Mouse (Mus musculus): ENCODE data around the gene Fbxo41. TPM values are rescaled to one million over a fixed set of nuclear protein-coding genes. Genes with fewer than 3 reads are reported as not detected.
A peak's percentile ranks its signal among the peaks of the same experiment; 100 is the strongest.
"Not testable (repeated sequence)": the region's sequence is repeated elsewhere in the genome, so short reads cannot be mapped to it uniquely, and the experiment has no call there.

Gene Fbxo41
- polyA plus RNA-seq, 1 experiment from 2014 or later: 11.7 TPM

DNA sequence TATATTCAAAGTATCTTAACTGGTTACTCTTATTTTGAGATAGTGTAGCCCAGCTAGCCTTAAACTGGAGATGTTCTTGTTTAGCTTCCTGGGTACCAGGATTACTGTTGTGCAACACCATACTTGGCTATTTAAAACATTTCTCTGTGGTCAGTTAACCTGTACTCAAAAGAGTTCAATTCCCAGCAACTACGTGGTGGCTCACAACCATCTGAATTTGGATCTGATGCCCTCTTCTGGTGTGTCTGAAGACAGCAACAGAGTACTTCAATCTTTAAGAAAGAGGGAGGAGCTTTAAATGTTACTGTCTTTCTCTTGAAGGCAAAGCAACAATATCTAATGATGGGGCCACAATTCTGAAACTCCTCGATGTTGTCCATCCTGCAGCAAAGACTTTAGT, 43.2 kb downstream of the Fbxo41 start:
- peaks cover 22% of the 10 kb centered on the region for H3K36me3 ChIP-seq (ENCODE audit: control insufficient read depth, insufficient read depth, low read length)

DNA sequence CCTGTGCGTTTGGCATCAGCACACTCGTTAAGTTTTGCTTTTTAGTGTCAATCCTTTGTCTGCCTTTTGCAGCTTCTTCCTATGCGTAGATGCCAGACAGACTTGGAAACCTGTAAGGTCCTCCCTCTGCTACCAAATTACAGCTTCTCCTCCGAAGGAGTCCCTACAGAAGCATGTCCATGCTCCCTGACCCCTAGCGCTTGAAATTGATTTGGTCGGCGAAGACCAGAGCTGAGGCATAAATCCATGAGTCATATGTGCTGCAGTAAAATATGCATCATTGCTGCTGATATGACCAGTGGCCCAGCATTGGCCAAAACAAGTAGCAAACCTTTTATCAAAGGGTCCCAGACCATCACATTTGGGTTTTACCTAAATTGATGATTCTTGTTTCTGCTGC, 50.0 kb downstream of the Fbxo41 start:
- ATAC-seq: no peak
- Histone ChIP-seq H3K36me3 (ENCODE audit: control insufficient read depth, insufficient read depth, low read length) (no peaks in the 10 kb centered on the region), H3K4me1 (ENCODE audit: control insufficient read depth, insufficient read depth, low read length) (peaks cover 45% of the 10 kb centered on the region), H3K4me3 (ENCODE audit: low read depth, low read length) (peak overlapping the region; percentile 61), H3K9ac (ENCODE audit: low read depth, low read length) (peak overlapping the region; percentile 86), H3K4me2 (ENCODE audit: low read length) (peak overlapping the region; percentile 79), H3K9me3 (replicated peaks; ENCODE audit: control insufficient read depth, low read length, poor library complexity, severe bottlenecking) (no peaks in the 10 kb centered on the region), H3K27ac (ENCODE audit: low read length) (peak overlapping the region; percentile 92), H3K27me3 (ENCODE audit: control insufficient read depth, insufficient read depth, low read depth, low read length) (no peaks in the 10 kb centered on the region)
- WGBS: 14% methylated on average over 7 of the region's 7 CpGs

More for the DNA sequence above, 43.2 kb downstream of the Fbxo41 start:
- Histone ChIP-seq H3K4me2 (ENCODE audit: low read length) (no peak overlapping the region), H3K4me3 (ENCODE audit: low read depth, low read length) (no peak overlapping the region), H3K4me1 (ENCODE audit: control insufficient read depth, insufficient read depth, low read length) (peaks cover 20% of the 10 kb centered on the region), H3K9me3 (replicated peaks; ENCODE audit: control insufficient read depth, low read length, poor library complexity, severe bottlenecking) (no peaks in the 10 kb centered on the region), H3K27me3 (ENCODE audit: control insufficient read depth, insufficient read depth, low read depth, low read length) (no peaks in the 10 kb centered on the region), H3K9ac (ENCODE audit: low read depth, low read length) (no peak overlapping the region), H3K27ac (ENCODE audit: low read length) (no peak overlapping the region)
- no peak for ATAC-seq
- 91% methylated on average over 2 of the region's 2 CpGs for WGBS

DNA sequence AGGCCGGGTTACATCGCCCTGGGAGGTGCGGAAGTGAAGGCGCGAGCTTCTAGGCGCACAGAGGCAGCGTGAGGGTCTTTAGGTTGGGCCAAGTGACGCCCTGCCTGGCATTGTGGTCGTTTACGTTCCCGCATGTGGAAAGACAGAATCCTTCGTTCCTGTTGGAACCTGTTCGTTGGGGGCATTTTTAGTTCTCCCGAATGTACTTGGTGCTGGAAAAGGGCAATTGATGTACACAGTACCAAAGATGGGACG, 50.5 kb downstream of the Fbxo41 start:
- peak overlapping the region; percentile 92 for H3K27ac ChIP-seq (ENCODE audit: low read length)
- peak overlapping the region; percentile 86 for H3K9ac ChIP-seq (ENCODE audit: low read depth, low read length)
- H3K36me3 ChIP-seq (ENCODE audit: control insufficient read depth, insufficient read depth, low read length): no peaks in the 10 kb centered on the region
- ATAC-seq: no peak
- no peaks in the 10 kb centered on the region for H3K27me3 ChIP-seq (ENCODE audit: control insufficient read depth, insufficient read depth, low read depth, low read length)
- no peaks in the 10 kb centered on the region for H3K9me3 ChIP-seq (replicated peaks; ENCODE audit: control insufficient read depth, low read length, poor library complexity, severe bottlenecking)
- peaks cover 45% of the 10 kb centered on the region for H3K4me1 ChIP-seq (ENCODE audit: control insufficient read depth, insufficient read depth, low read length)
- peak overlapping the region; percentile 79 for H3K4me2 ChIP-seq (ENCODE audit: low read length)
- WGBS: under 1% methylated on average over 15 of the region's 15 CpGs
- peak overlapping the region; percentile 61 for H3K4me3 ChIP-seq (ENCODE audit: low read depth, low read length)

GRCm38 (mm10) chr6:85451664-85452410, 51.0 kb downstream of the Fbxo41 start, which contains the start of gene Pradc1:
Gene Pradc1, minus strand, starts transcription at chr6:85451970.
- H3K27ac ChIP-seq (ENCODE audit: low read length): peak within 1 kb of the TSS; percentile 92
- peaks cover 43% of the 10 kb centered on the region for H3K4me1 ChIP-seq (ENCODE audit: control insufficient read depth, insufficient read depth, low read length)
- peak within 1 kb of the TSS; percentile 79 for H3K4me2 ChIP-seq (ENCODE audit: low read length)
- H3K36me3 ChIP-seq (ENCODE audit: control insufficient read depth, insufficient read depth, low read length): no peaks in the 10 kb centered on the region
- no peaks in the 10 kb centered on the region for H3K27me3 ChIP-seq (ENCODE audit: control insufficient read depth, insufficient read depth, low read depth, low read length)
- under 1% methylated on average over 54 of the region's 54 CpGs for WGBS
- H3K9ac ChIP-seq (ENCODE audit: low read depth, low read length): peak within 1 kb of the TSS; percentile 86
- H3K4me3 ChIP-seq (ENCODE audit: low read depth, low read length): peak within 1 kb of the TSS; percentile 61
- peak; percentile 96 for ATAC-seq
- no peaks in the 10 kb centered on the region for H3K9me3 ChIP-seq (replicated peaks; ENCODE audit: control insufficient read depth, low read length, poor library complexity, severe bottlenecking)

DNA sequence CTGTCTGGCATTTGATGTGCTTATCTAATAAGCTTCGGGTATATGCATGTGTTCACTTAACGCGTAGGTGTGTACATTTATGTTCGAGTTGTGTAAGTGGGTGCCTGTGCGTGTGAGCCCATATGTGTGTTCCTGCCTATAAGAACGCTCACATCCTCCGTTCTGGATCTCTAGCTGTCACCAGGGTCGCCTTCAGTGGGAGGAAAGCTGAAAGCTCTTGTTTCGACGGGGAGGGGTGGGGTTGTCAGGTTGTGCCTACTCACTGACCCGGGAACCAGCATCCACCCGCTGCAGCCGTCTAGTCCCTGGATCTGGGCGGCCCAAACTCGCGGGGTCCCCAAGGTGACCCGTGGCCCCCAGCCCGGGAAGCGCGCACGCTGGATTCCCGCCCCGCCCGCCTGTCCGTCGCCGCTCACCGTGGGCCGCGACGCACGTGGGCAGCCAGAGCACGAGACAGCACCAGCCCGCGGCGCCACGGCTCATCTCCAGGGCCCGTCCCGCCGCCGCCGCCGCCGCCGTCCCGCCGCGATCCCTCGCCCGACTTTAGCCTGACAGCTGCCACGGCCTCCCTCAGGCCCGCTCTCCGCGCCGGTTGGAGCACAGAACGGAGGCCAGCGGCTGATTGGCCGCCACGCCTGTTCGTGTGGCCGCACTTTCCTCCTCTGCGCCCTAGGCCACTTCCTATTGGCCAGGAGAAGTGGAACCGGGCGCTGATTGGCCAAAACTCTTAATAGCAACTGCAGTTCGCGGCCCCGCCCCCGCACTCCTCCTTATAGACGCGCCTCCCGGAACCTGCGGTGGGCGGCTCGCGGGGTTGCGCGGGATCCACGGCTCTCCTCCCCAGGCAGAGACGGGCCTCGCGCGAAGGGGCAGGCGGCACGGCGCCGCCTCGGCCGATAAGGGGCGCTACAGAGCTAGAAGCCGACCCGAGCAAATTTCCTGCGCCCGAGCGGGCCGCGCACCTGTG, 51.8 kb downstream of the Fbxo41 start, which contains the start of gene Cct7:
Gene Cct7 (plus strand): TSS at position 818 of the 967 bp plus-strand sequence.
- Histone ChIP-seq H3K4me3 (ENCODE audit: low read depth, low read length) (peak within 1 kb of the TSS; percentile 61), H3K27ac (ENCODE audit: low read length) (peak within 1 kb of the TSS; percentile 92), H3K9me3 (replicated peaks; ENCODE audit: control insufficient read depth, low read length, poor library complexity, severe bottlenecking) (no peaks in the 10 kb centered on the region), H3K9ac (ENCODE audit: low read depth, low read length) (peak within 1 kb of the TSS; percentile 86), H3K27me3 (ENCODE audit: control insufficient read depth, insufficient read depth, low read depth, low read length) (no peaks in the 10 kb centered on the region), H3K4me2 (ENCODE audit: low read length) (peak within 1 kb of the TSS; percentile 79), H3K36me3 (ENCODE audit: control insufficient read depth, insufficient read depth, low read length) (peaks cover 5% of the 10 kb centered on the region), H3K4me1 (ENCODE audit: control insufficient read depth, insufficient read depth, low read length) (peaks cover 35% of the 10 kb centered on the region)
- peak; percentile 93 for ATAC-seq
- 3% methylated on average over 75 of the region's 96 CpGs for WGBS

DNA sequence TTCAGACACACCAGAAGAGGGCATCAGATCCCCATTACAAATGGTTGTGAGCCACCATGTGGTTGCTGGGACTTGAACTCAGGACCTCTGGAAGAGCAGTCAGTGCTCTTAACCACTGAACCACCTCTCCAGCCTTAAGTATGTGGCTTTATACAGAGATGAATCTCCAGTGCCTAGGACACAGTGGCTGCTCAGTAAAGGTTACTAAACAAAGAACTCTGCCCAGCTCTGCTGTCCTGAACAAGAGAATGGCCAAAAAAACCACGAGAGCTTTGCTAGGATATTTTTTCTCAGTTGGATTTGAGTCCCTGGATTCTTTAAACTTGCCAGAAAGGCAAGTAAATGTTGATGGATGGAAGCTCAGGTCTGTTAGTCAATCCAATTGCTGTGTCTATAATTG, 52.7 kb downstream of the Fbxo41 start:
- ATAC-seq; H3K4me2 ChIP-seq (ENCODE audit: low read length); H3K9ac ChIP-seq (ENCODE audit: low read depth, low read length); H3K9me3 ChIP-seq (replicated peaks; ENCODE audit: control insufficient read depth, low read length, poor library complexity, severe bottlenecking); H3K4me3 ChIP-seq (ENCODE audit: low read depth, low read length); H3K27me3 ChIP-seq (ENCODE audit: control insufficient read depth, insufficient read depth, low read depth, low read length); H3K27ac ChIP-seq (ENCODE audit: low read length): not testable (repeated sequence)
- WGBS: 63% methylated on average over 1 of the region's 1 CpGs
- peaks cover 31% of the 10 kb centered on the region for H3K4me1 ChIP-seq (ENCODE audit: control insufficient read depth, insufficient read depth, low read length)
- H3K36me3 ChIP-seq (ENCODE audit: control insufficient read depth, insufficient read depth, low read length): peaks cover 12% of the 10 kb centered on the region

GRCm38 (mm10) chr6:85447351-85447750, 55.4 kb downstream of the Fbxo41 start:
- no peak for ATAC-seq
- Histone ChIP-seq H3K4me1 (ENCODE audit: control insufficient read depth, insufficient read depth, low read length) (0 out of 2 replicates have a peak, but pooled peaks cover 5% of the 10 kb centered on the region), H3K9ac (ENCODE audit: low read depth, low read length) (no peak overlapping the region), H3K27me3 (ENCODE audit: control insufficient read depth, insufficient read depth, low read depth, low read length) (no peaks in the 10 kb centered on the region), H3K27ac (ENCODE audit: low read length) (no peak overlapping the region), H3K4me2 (ENCODE audit: low read length) (no peak overlapping the region), H3K36me3 (ENCODE audit: control insufficient read depth, insufficient read depth, low read length) (peaks cover 16% of the 10 kb centered on the region), H3K4me3 (ENCODE audit: low read depth, low read length) (no peak overlapping the region), H3K9me3 (replicated peaks; ENCODE audit: control insufficient read depth, low read length, poor library complexity, severe bottlenecking) (no peaks in the 10 kb centered on the region)
- 86% methylated on average over 6 of the region's 6 CpGs for WGBS

DNA sequence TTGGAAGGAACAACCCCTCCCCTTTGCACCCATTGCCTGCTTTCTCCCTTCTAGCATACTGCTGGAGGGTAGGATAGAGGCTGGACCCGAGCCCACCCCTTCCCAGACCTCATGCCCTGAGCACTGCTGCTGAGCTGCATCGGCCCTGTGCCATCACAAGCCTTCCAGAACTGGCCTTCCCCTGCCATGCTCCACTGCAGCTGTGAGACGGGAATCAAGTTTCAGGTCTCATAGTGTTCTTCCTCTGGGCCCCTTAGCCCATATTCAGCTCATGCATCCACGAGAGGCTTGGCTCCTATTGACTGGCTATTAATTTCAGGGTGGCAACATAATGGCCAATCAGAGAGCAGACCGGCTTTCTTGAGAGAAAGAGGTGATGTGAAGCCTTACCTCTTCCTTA, 57.5 kb downstream of the Fbxo41 start:
- 72% methylated on average over 5 of the region's 5 CpGs for WGBS
- peaks cover 16% of the 10 kb centered on the region for H3K36me3 ChIP-seq (ENCODE audit: control insufficient read depth, insufficient read depth, low read length)
- no peak overlapping the region for H3K9ac ChIP-seq (ENCODE audit: low read depth, low read length)
- ATAC-seq: no peak
- H3K4me3 ChIP-seq (ENCODE audit: low read depth, low read length): no peak overlapping the region
- H3K4me1 ChIP-seq (ENCODE audit: control insufficient read depth, insufficient read depth, low read length): no peaks in the 10 kb centered on the region
- no peak overlapping the region for H3K4me2 ChIP-seq (ENCODE audit: low read length)
- no peaks in the 10 kb centered on the region for H3K27me3 ChIP-seq (ENCODE audit: control insufficient read depth, insufficient read depth, low read depth, low read length)
- no peak overlapping the region for H3K27ac ChIP-seq (ENCODE audit: low read length)
- no peaks in the 10 kb centered on the region for H3K9me3 ChIP-seq (replicated peaks; ENCODE audit: control insufficient read depth, low read length, poor library complexity, severe bottlenecking)
